Mouse (Mus musculus): ENCODE measurements around the gene Ten1. TPM values are rescaled to one million over a fixed set of nuclear protein-coding genes. Genes with fewer than 3 reads are reported as not detected.

Ten1 gene
- total RNA-seq, 2 experiments from 2014 or later, result 42.9 to 53.7 TPM

GRCm38 (mm10) chr11:116196336-116196735, 2.3 kb upstream of the Ten1 start:
- DNase-seq (ENCODE audit: low spot score in 2 of 2), result no peak

- no peak for DNase-seq (ENCODE audit: low spot score in 2 of 2)
Observed at GRCm38 (mm10) chr11:116196866-116197583, 1.6 kb upstream of the Ten1 start.

GRCm38 (mm10) chr11:116197584-116197906, 1.1 kb upstream of the Ten1 start:
- no peak for DNase-seq (ENCODE audit: low spot score in 2 of 2)

DNA sequence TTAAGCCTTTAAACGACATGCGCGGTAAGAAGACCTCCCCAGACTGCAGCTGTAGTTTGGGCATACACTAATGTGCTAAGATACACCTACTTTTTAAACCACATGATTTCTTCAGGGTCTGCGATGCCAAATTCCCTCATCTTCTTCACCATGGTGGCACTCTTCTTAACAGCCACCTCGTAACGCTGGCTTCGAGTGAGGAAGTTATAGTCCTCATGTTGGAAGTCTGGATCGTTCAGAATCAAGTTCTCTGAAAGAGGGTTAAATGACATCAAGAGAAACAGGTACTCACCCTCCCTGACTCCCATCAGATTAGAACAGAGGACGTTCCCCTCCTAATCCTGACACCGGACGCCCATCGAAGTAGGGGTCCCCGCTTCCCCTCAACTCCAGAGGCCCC, 523 bp upstream of the Ten1 start:
- no peak for DNase-seq (ENCODE audit: low spot score in 2 of 2)

GRCm38 (mm10) chr11:116201151-116201550, 2.5 kb downstream of the Ten1 start:
- no peak for DNase-seq (ENCODE audit: low spot score in 2 of 2)

DNA sequence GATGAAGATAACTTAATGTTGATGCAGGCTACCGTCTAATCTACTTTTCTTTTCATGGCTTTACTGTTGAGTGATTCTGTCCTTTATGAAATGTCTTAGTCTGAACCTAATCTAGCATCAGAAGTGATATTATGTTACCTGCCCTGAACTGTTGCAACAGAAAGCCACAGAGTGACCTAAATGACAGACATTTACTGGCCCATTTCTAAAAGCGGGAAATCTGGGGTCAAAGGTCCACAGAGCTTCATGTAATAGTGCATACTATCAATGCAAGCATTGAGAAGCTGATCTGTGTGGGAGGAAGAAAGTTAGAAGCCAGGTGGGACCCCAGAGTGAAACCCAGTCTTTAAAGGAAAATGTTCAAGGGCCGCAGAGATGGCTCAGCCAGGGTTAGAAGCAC, 4.5 kb downstream of the Ten1 start:
- DNase-seq (ENCODE audit: low spot score in 2 of 2), result no peak

DNA sequence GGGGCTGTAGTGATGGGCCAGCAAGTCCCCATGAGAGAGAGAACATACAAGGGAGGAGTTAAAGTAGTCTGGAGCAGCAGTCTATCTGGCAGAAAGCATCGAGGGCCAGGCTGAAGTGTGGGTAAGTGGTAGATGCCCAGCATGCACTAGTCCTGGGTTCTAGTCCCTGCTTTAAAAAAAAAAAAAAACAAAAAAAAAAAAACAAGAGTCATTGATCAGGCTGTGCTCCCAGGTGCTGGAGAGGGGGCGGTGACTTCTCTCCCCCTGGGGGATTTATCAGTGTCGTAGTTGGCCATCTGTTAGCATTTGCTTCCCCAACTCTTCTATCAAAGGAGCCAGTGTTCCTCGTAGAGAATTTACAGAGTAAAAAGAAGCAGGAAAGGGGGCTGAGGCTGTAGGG, 8.0 kb downstream of the Ten1 start:
- DNase-seq (ENCODE audit: low spot score in 2 of 2), result no peak

DNA sequence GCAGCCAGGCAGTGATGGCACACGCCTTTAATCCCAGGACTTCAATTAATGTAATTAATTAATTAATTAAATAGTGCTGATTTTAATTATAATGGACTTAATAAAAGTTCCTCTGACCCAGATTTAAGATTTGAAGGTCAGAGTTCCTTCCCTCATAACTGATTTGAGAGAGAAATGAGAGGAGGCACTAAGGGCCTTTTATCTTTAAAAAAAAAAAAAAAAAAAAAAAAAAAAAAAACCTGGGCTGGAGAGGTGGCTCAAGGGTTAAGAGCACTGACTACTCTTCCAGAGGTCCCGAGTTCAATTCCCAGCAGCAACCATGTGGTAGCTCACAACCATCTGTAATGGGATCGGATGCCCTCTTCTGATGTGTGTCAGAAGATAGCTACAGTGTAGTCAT, 10.0 kb downstream of the Ten1 start:
- no peak for DNase-seq (ENCODE audit: low spot score in 2 of 2)

- DNase-seq (ENCODE audit: low spot score in 2 of 2), result no peak
Observed at GRCm38 (mm10) chr11:116209257-116209656, 10.6 kb downstream of the Ten1 start.

GRCm38 (mm10) chr11:116210696-116211095, 12.0 kb downstream of the Ten1 start:
- DNase-seq (ENCODE audit: low spot score in 2 of 2), result no peak

DNA sequence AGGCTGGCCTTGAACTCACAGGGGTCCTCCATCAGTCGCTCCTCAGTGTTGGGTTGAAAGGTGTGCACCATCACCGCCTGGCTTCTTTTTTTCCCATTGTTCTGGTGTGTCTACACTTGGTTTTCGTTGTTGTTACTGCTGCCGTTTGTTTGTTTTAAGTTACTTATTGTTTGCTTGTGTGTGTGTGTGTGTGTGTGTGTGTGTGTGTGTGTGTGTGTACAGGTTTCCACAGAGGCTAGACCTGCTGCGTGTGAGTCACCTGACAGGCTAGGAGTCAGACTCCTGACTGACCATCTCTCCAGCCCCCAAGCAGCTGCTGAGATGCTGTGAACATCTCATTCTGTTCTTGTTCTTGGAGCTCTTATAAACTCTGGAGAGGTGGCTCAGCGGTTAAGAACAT, 14.2 kb downstream of the Ten1 start:
- DNase-seq (ENCODE audit: low spot score in 2 of 2), result no peak

DNA sequence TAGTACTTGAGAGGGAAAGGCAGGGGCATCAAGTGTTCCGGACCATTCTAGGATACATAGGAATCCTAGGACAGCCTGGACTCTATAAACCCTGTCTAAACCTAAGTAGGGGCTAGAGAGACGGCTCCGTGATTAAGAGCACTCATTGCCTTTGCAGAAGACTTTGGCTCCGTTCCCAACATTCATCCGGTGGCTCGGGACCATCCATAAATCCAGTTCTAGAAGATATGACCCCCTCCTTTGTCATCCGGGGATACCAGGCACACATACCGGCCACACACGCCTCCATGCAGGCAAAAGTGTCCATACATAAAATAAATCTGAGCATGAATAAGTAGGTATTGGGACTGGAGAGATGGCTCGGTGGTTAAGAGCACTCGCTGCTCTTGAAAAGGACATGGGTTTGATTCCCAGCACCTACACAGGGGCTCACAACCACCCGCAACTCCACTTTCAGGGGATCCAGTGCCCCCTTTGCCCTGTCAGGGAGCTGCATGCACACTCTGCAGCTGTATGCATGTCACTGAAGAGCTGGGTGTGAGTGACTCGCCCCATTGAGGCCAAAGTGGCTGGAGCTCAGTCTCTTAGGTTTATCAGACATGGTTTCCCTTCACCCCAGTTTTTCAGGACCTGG, 15.3 kb downstream of the Ten1 start:
- DNase-seq (ENCODE audit: low spot score in 2 of 2), result no peak

GRCm38 (mm10) chr11:116215181-116215580, 16.5 kb downstream of the Ten1 start:
- DNase-seq (ENCODE audit: low spot score in 2 of 2), result no peak

GRCm38 (mm10) chr11:116215991-116216390, 17.3 kb downstream of the Ten1 start:
- DNase-seq (ENCODE audit: low spot score in 2 of 2), result no peak

- no peak for DNase-seq (ENCODE audit: low spot score in 2 of 2)
Observed at GRCm38 (mm10) chr11:116216549-116216948, 17.9 kb downstream of the Ten1 start.

GRCm38 (mm10) chr11:116218263-116218662, 19.6 kb downstream of the Ten1 start:
- DNase-seq (ENCODE audit: low spot score in 2 of 2), result no peak

GRCm38 (mm10) chr11:116218737-116219400, 20.2 kb downstream of the Ten1 start:
- DNase-seq (ENCODE audit: low spot score in 2 of 2), result peak; percentile 76 to 80

DNA sequence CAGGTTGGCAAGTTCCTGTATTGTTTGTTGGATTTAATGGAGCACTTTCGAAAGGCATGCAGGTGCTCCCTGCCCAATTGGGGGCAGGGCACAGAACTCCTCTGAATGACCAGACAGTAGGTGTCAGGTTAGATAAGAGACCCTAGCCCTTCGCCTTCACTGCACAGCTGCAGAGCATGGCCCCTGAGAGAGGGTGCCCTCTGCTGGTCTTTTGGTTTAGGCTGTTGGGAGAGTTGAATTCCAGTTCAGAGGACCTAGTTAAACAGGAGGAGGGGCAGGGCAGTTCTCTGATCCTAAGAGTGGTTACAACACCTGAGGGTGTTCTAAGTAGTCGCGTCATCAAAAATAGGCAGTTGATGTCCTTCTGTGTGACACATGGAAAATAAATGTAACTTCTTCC, 21.2 kb downstream of the Ten1 start:
- DNase-seq (ENCODE audit: low spot score in 2 of 2), result peak; percentile 41 to 49

DNA sequence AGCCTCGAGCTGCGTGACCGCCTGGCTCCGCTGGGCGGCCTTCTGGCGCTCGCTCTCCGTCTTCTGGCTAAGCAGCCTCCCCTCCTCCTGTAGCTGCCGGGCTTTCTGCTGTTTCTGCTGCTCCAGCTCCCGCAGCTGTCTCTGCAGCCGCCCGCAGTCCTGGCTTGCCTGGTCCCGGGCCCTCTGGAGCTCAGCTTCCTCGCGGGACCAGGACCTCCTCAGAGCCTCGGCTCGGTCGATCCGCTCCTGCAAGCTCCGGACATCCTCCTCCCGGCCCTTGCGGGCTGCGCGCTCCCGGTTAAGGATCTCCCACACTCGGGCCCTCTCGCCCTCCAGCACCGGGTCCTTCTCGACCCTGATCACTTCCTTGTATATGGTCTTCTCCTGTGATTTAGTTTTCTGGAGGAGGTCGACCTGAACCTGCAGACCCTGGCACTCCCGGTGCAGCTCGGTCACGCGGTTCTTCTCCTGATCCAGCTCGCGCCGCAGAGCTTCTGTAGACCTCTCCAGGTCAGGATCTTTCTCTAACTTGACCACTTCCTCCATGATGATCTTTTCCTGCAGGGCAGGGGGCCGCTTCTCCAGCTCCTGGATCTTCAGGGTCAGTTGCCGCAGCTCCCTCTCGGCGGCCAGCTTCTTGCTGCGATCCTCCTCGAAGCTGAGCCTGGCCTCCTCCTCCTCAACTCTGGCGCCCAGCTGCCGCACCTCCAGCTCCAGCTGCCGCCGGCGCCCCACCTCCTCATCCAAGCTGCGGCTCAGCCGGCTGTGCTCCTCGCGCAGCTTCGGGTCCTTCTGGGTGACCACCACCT, 23.5 kb downstream of the Ten1 start:
- DNase-seq (ENCODE audit: low spot score in 2 of 2), result no peak

- no peak for DNase-seq (ENCODE audit: low spot score in 2 of 2)
Observed at GRCm38 (mm10) chr11:116222740-116223059, 24.0 kb downstream of the Ten1 start.

DNA sequence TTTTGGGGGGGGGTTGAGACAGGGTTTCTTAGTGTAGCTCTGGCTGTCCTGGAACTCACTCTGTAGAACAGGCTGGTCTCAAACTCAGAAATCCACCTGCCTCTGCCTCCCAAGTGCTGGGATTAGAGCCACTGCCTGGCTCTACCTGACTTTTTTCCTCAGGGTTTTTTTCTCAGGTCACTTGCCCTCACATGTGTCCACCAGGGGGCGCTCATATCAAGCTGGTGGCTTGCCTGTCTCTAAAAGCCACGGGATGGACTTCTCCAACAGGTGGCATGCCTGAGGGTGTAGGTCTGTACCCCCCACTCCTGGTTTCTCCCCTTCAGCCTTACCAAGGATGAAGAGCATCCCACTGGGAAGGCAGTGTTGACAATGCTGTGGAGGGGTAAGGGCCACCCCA, 27.8 kb downstream of the Ten1 start:
- DNase-seq (ENCODE audit: low spot score in 2 of 2), result peak; percentile 51 to 68

GRCm38 (mm10) chr11:116228699-116229098, 30.0 kb downstream of the Ten1 start:
- no peak for DNase-seq (ENCODE audit: low spot score in 2 of 2)
